Mouse (Mus musculus): ENCODE results near the gene Depp1.

The Depp1 gene

DNA sequence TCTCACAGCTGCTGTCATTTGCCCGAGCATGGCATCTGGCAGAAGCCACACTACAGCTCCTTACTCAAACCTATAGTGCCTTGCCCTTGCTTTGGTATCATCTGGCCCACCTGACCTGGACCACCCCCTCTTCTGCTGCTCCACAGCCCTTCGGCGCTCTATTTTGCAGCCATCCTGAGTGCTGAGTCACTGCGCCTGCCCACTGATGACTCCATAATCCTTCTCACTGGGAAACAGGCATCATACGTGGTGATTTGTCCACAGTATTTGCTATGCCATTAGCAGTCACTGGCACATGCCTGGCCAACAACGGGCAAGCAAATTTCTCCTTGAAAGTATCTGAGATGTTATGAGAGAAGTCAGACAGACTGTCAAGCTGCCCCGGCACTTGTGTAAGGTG lies 598 bp upstream of the Depp1 start:
- no peak for DNase-seq (ENCODE audit: low read depth)

- no peak for DNase-seq (ENCODE audit: low read depth)
Observed at GRCm38 (mm10) chr6:116651437-116652118, 1.2 kb downstream of the Depp1 start.

- no peak for DNase-seq (ENCODE audit: low read depth)
Observed at GRCm38 (mm10) chr6:116653191-116653590, 2.8 kb downstream of the Depp1 start.

- DNase-seq (ENCODE audit: low read depth): peak; percentile 64
Observed at GRCm38 (mm10) chr6:116653684-116654454, 3.5 kb downstream of the Depp1 start.

GRCm38 (mm10) chr6:116663364-116663763 lies 13.0 kb downstream of the Depp1 start:
- no peak for DNase-seq (ENCODE audit: low read depth)

DNA sequence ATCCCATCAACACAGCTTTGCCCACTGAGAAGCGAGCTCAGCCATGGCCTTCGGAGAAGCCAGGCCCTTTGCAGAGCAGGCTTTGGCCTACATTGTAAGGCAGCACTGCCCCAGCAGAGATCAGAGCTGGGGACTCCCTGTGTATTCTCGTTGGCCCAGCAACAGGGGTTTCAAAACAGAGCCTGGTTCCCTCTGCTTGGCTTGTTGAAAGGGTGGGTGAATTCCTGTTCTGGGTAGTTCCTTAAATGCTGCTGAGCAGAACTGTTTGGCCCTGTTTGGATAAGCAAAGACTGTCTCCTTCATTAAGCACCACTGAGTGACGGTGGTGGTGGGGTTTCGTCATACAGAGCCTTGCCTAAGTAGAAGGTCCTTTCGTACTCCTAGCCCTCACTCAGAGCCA lies 13.6 kb downstream of the Depp1 start:
- DNase-seq (ENCODE audit: low read depth): no peak

- no peak for DNase-seq (ENCODE audit: low read depth)
Observed at GRCm38 (mm10) chr6:116664830-116665229, 14.4 kb downstream of the Depp1 start.

DNA sequence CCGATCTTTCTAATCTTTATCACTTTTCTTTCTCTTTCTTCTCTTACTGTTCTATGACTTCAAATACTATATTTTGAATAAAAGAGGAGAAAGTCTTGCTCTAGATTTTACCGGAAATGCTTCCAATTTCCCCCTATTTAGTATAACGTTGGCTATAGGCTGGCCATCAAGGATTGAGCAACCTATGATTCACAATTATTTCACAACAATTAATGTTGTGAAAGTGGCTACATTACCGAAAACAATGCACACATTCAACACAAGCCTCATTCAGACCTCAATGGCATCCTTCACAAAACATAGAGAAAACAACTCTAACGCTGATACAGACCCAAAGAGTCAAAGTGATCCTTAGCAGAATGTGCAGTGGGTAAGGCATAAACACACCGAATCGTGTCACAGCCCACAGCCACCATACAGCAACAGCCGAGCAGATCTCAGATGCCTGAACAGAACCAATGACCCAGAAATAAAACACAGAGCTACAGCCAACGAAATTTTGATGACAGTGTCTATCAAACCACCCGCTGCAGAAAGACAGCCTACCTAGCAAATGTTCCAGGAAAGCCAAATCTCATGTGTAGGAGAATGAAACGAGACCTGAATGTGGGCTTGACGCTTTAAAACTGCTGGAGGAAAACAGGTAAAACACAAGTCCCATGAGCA lies 15.8 kb downstream of the Depp1 start:
- DNase-seq (ENCODE audit: low read depth): no peak

DNA sequence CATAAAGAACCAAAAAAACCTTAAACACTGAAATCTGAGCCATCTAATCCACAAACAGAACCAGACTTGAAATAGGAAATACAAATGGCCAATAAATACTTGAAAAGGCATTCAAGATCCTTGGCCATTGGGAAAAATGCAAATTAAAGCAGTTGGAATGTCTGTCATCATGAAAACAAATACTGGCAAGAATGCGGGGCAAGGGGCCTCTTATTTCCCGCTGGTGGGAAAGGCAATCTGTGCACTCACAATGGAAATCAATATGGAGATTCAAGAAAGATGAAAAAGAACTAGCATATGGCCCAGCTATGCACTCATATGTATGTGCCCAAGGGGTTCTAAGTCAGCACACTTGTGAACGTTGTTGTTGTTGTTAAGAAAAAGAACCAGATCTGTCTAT lies 16.5 kb downstream of the Depp1 start:
- no peak for DNase-seq (ENCODE audit: low read depth)

DNA sequence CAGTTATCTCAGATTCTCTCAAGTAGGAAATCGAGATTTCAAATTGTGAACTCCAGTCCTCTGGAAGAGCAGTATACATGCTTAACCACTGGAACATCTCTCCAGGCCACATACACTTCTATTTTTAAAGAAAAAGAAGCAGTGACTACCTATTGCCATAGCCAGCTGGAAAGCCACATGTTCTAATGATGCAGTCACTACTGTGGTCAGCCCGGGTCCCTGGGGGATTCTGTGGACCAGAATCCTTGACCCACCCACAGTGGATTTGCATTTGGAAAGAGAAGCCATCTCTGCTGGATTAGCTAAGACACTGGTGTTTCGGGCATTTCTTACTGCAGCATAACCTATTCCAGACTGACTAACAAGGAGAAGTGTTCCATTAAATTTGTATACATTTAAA lies 17.0 kb downstream of the Depp1 start:
- no peak for DNase-seq (ENCODE audit: low read depth)

DNA sequence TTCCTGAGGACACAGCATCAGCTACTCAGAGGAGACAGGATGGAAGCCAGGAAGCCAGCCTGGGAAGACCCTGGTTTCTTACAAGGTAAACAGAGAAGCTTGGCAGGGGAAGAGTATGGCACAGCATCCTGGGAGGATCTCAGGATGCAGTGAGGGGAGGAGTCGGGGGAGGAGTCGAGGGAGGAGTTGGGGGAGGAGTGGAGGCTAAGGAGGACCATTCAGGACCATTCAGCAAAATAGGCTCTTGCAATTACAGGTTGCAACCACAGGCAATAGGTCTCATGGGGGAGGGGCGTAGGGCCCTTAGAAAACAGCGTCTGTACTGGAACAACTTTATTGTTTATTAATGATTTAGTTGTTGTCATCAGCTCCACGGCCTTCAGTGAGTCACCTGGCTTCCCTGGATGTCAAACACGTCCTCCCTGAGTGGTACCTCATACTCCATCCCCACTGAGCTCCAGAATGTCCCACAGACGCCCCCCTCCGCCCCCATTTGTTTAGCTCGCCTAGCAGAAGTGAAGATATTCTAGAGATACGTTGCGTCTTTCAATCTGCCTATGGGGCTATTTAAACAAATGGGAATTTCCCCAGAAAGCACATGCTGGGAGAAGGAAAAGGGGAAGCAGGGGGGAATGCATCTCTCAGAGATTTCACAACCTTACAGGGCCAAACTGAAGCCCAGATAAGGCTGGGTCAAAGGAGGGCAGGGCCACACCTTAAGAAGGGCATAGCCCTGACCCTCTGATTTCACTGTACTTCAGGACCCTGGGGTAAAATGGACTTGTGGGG lies 18.5 kb downstream of the Depp1 start:
- no peak for DNase-seq (ENCODE audit: low read depth)

DNA sequence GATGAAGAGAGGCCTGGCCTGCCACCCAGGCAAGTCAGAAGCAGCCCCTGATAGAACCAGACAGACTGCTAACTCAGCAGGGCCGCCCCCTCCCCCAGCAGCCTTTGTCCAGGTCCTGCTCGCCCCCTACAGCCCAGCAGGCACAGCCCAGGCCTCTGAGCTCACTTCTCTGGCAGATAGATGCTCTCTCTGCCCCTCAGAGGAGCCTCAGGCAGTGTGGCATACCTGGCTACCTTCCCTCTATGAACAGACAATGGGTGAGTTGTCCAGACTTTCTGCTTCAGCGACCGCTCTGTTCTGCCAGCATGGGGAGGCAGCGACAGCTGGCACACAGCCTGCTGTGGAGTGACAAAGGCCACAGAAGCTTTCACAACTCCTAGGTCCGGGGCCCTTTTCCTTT lies 19.7 kb downstream of the Depp1 start:
- DNase-seq (ENCODE audit: low read depth): no peak

GRCm38 (mm10) chr6:116671031-116671430 lies 20.6 kb downstream of the Depp1 start:
- no peak for DNase-seq (ENCODE audit: low read depth)

GRCm38 (mm10) chr6:116671768-116672167 lies 21.4 kb downstream of the Depp1 start:
- no peak for DNase-seq (ENCODE audit: low read depth)

DNA sequence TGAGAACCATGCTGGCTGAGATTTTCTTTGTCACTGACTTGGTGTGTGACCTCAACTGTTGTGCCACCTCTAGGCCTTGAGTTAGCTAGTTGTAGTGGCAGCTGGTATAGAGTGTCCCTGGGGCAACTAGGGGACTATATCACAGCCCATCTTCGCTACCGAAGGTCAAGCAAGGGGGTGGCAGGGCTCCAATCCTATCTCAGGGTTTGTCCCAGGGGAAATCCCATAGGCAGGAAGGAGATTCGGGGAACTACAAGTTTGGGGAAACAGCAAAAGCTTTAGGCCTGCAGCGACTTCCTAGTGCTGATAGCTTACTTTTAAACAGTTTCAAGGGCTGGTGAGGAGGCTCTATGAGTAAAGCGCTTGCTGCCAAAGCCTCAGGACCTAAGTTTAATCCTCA lies 21.9 kb downstream of the Depp1 start:
- DNase-seq (ENCODE audit: low read depth): no peak

GRCm38 (mm10) chr6:116673471-116674282 lies 23.3 kb downstream of the Depp1 start, which contains the start of gene Rassf4:
Gene Rassf4 (minus strand): TSS chr6:116673952.
- no peak for DNase-seq (ENCODE audit: low read depth)

DNA sequence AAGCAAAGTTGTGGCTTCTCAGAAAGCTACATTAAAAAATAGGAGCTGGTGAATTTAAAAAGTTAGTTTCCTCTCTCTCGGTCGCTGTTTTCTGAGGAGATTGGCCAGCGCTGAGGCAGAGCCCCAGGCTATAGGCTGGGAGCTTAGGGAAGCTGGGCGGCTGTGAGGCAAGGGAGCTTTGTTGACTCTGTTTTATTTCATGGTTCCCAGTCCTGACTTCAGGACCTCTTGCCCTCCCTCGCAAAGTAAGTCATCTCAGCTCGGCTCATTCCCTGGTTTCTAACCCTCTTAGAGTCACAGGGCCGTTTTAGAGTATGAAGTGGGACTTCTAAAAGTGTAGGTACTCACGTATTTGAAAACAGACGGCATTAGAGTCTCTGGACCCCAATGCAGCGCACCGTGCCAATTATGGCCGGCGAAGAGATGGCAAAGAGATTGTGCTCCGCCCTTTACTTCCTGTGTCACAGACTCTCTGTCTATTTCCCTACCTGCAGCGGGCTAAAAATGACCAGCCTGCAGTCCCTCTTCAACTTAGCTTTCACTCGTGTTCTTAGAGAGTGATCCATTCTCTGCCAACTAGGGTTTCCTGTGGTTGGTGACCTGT lies 24.0 kb downstream of the Depp1 start:
- DNase-seq (ENCODE audit: low read depth): no peak

DNA sequence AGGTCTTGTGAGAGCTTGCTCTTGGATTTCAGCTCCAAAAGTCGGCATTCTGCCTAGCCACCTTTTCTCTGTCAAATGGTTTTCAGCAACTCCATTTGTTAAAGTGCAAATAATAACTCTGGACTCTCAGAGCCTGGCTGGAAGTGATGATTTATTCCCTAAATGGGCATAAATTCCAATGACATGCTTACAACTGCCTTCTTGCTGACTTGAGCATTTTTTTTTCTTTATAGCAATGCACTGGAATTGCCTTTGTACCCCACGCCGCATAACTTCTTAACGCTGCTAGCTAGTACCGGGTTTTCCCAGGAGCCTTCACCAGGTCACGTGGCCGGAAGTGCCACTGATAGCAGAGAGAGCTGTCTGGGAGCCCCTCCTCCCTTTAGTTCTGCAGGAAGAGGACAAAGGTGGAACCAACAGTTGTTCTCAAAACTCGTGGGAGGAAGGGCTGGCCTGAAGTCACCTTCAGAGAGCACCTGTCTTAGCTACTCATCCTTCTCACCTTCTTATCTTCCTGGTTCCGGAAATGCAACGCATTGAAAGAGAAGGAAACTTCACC lies 26.0 kb downstream of the Depp1 start:
- no peak for DNase-seq (ENCODE audit: low read depth)

GRCm38 (mm10) chr6:116677321-116677720 lies 26.9 kb downstream of the Depp1 start:
- DNase-seq (ENCODE audit: low read depth): no peak

GRCm38 (mm10) chr6:116679563-116680288 lies 29.3 kb downstream of the Depp1 start:
- DNase-seq (ENCODE audit: low read depth): peak; percentile 46

Measured in c-Kit-positive CD71-negative TER-119-negative erythroid progenitor cells, embryonic 14.5 days (primary cell).